Mouse (Mus musculus): ENCODE measurements around the gene Gm45021.

The Gm45021 gene

GRCm38 (mm10) chr6:48572572-48573061 is 16.8 kb upstream of the Gm45021 start, which contains the start of gene Rarres2:
Rarres2 (minus strand) TSS chr6:48572789.
- no peak for DNase-seq (ENCODE audit: low read depth, low spot score)

- DNase-seq (ENCODE audit: low read depth, low spot score): no peak
These were observed 16.1 kb upstream of the Gm45021 start for GRCm38 (mm10) chr6:48573280-48573679.

- no peak for DNase-seq (ENCODE audit: low read depth, low spot score)
These were observed 15.4 kb upstream of the Gm45021 start for GRCm38 (mm10) chr6:48573981-48574380.

- no peak for DNase-seq (ENCODE audit: low read depth, low spot score)
These were observed 10.7 kb upstream of the Gm45021 start for GRCm38 (mm10) chr6:48578736-48579135.

- DNase-seq (ENCODE audit: low read depth, low spot score): peak; percentile 27
These were observed 10.2 kb upstream of the Gm45021 start for GRCm38 (mm10) chr6:48579215-48579648.

GRCm38 (mm10) chr6:48581257-48581656 is 8.2 kb upstream of the Gm45021 start:
- DNase-seq (ENCODE audit: low read depth, low spot score): no peak

- peak; percentile 83 for DNase-seq (ENCODE audit: low read depth, low spot score)
These were observed 7.4 kb upstream of the Gm45021 start for GRCm38 (mm10) chr6:48582037-48582436.

- no peak for DNase-seq (ENCODE audit: low read depth, low spot score)
These were observed 1.9 kb downstream of the Gm45021 start for GRCm38 (mm10) chr6:48591221-48591845.

- DNase-seq (ENCODE audit: low read depth, low spot score): no peak
These were observed 2.5 kb downstream of the Gm45021 start for GRCm38 (mm10) chr6:48591871-48592270.

GRCm38 (mm10) chr6:48593158-48594042 is 4.0 kb downstream of the Gm45021 start, which contains the start of the genes Repin1 and Gm44965:
Repin1 (plus strand) TSS chr6:48593883.
Gm44965 (plus strand) TSS chr6:48593941.
- DNase-seq (ENCODE audit: low read depth, low spot score): peak; percentile 69

- DNase-seq (ENCODE audit: low read depth, low spot score): peak; percentile 68
These were observed 4.8 kb downstream of the Gm45021 start for GRCm38 (mm10) chr6:48594043-48594738.

GRCm38 (mm10) chr6:48595278-48595677 is 5.9 kb downstream of the Gm45021 start:
- DNase-seq (ENCODE audit: low read depth, low spot score): no peak

- DNase-seq (ENCODE audit: low read depth, low spot score): no peak
These were observed 7.3 kb downstream of the Gm45021 start for GRCm38 (mm10) chr6:48596545-48597232.

GRCm38 (mm10) chr6:48597233-48597625 is 7.8 kb downstream of the Gm45021 start:
- DNase-seq (ENCODE audit: low read depth, low spot score): no peak

- no peak for DNase-seq (ENCODE audit: low read depth, low spot score)
These were observed 11.2 kb downstream of the Gm45021 start for GRCm38 (mm10) chr6:48600594-48600993.

GRCm38 (mm10) chr6:48601271-48602079 is 12.1 kb downstream of the Gm45021 start, which contains the start of gene Zfp775:
Zfp775 (plus strand) TSS chr6:48602063.
- DNase-seq (ENCODE audit: low read depth, low spot score): peak; percentile 93

GRCm38 (mm10) chr6:48602080-48602741 is 12.8 kb downstream of the Gm45021 start:
- peak; percentile 45 for DNase-seq (ENCODE audit: low read depth, low spot score)

- DNase-seq (ENCODE audit: low read depth, low spot score): no peak
These were observed 18.7 kb downstream of the Gm45021 start for GRCm38 (mm10) chr6:48608124-48608523.

GRCm38 (mm10) chr6:48609512-48609911 is 20.1 kb downstream of the Gm45021 start:
- DNase-seq (ENCODE audit: low read depth, low spot score): no peak

GRCm38 (mm10) chr6:48610657-48611056 is 21.2 kb downstream of the Gm45021 start:
- no peak for DNase-seq (ENCODE audit: low read depth, low spot score)

Data from CD4-positive, CD25-positive, alpha-beta regulatory T cell, adult 2 months (primary cell).